Mouse (Mus musculus): Measurements from ENCODE around the gene Cdh12. TPM values are rescaled to one million over a fixed set of nuclear protein-coding genes. Genes with fewer than 3 reads are reported as not detected.

The Cdh12 gene
- polyA plus RNA-seq, 1 experiment: not detected

GRCm38 (mm10) chr15:20893471-20893870 lies 444.4 kb downstream of the Cdh12 start:
- TF ChIP-seq POLR2A (IDR thresholded peaks at IDR 0.05; ENCODE audit: control insufficient read depth, extremely low read depth, insufficient read depth, low read length, poor library complexity) (no peak), CTCF (IDR thresholded peaks at IDR 0.05; ENCODE audit: borderline replicate concordance, control insufficient read depth, extremely low read depth, insufficient read depth, low read length, poor library complexity) (no peak)
- Histone ChIP-seq H3K27me3 (ENCODE audit: control insufficient read depth, insufficient read depth, low read length) (no peaks in the 10 kb centered on the region), H3K4me1 (replicated peaks; ENCODE audit: control insufficient read depth, insufficient read depth, low read length) (no peaks in the 10 kb centered on the region), H3K27ac (ENCODE audit: control insufficient read depth, insufficient read depth, low read length) (no peak overlapping the region), H3K4me3 (ENCODE audit: control insufficient read depth, insufficient read depth, low read length) (no peak overlapping the region), H3K36me3 (ENCODE audit: control insufficient read depth, insufficient read depth, low read length) (no peaks in the 10 kb centered on the region)
- WGBS: 84% methylated on average over 3 of the region's 3 CpGs
- no peak for DNase-seq

DNA sequence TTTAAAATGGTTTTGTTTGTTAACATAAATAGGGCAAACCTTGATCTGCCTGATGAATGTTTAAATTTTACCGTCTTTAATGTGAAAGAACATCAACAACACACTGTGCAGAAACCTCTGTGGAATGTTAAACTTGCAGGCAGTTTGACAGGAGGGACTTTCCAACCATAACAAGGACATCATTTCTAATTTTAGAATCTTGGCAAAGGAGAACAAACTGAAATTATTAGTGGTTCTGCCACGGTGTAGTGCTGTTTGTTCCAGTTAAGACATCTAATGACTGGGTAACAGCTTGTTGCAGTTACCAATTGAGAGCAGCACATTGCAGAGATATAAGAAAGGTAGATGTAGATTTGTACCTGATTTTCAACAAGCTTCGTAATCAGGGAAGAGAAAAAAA lies 453.5 kb downstream of the Cdh12 start:
- H3K4me3 ChIP-seq (ENCODE audit: control insufficient read depth, insufficient read depth, low read length): no peak overlapping the region
- TF ChIP-seq CTCF (IDR thresholded peaks at IDR 0.05; ENCODE audit: borderline replicate concordance, control insufficient read depth, extremely low read depth, insufficient read depth, low read length, poor library complexity) (no peak), POLR2A (IDR thresholded peaks at IDR 0.05; ENCODE audit: control insufficient read depth, extremely low read depth, insufficient read depth, low read length, poor library complexity) (no peak)
- H3K27ac ChIP-seq (ENCODE audit: control insufficient read depth, insufficient read depth, low read length): no peak overlapping the region
- DNase-seq: no peak
- H3K4me1 ChIP-seq (replicated peaks; ENCODE audit: control insufficient read depth, insufficient read depth, low read length): no peaks in the 10 kb centered on the region
- 70% methylated on average over 3 of the region's 3 CpGs for WGBS
- no peaks in the 10 kb centered on the region for H3K36me3 ChIP-seq (ENCODE audit: control insufficient read depth, insufficient read depth, low read length)
- H3K27me3 ChIP-seq (ENCODE audit: control insufficient read depth, insufficient read depth, low read length): no peaks in the 10 kb centered on the region

DNA sequence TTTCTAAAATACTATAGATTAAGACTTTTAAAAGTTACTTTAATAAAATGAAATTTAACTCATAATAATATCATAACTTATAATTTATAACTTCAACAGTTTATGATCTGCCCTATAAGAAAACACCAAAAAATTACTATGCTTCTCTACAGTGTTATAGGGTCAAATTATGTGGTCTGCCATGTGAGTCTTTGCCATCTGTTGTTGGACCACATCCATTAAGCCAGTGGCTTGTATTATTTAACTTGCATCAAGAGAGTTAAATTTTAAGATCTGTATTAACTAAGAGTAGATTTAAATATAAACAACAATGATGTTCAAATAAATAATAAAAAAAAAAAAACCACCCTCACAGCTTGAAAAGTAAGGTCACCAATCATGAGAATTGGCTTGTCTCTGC lies 479.2 kb downstream of the Cdh12 start:
- TF ChIP-seq POLR2A (IDR thresholded peaks at IDR 0.05; ENCODE audit: control insufficient read depth, extremely low read depth, insufficient read depth, low read length, poor library complexity) (no peak), CTCF (IDR thresholded peaks at IDR 0.05; ENCODE audit: borderline replicate concordance, control insufficient read depth, extremely low read depth, insufficient read depth, low read length, poor library complexity) (no peak)
- Histone ChIP-seq H3K4me3 (ENCODE audit: control insufficient read depth, insufficient read depth, low read length) (no peak overlapping the region), H3K4me1 (replicated peaks; ENCODE audit: control insufficient read depth, insufficient read depth, low read length) (no peaks in the 10 kb centered on the region), H3K27ac (ENCODE audit: control insufficient read depth, insufficient read depth, low read length) (no peak overlapping the region), H3K27me3 (ENCODE audit: control insufficient read depth, insufficient read depth, low read length) (no peaks in the 10 kb centered on the region), H3K36me3 (ENCODE audit: control insufficient read depth, insufficient read depth, low read length) (no peaks in the 10 kb centered on the region)
- no peak for DNase-seq

DNA sequence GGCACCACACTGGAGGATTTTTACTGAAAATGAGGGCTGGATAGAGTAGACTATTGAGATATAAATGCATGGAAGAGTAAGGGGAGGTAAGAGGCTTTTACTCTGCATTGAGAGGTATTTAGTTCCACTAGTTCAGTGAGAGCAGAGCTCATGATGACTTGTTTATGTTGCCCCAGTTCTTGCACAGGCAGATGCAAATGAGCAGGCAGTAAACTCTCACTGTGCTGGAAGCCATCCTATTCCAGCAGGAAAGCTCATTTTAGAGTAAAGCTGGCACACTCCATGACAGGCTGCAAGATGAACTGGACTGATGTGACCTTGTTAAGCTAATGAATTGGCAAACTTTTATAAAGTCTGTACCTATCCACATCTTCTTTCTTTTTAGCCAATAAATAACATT lies 494.9 kb downstream of the Cdh12 start:
- no peaks in the 10 kb centered on the region for H3K36me3 ChIP-seq (ENCODE audit: control insufficient read depth, insufficient read depth, low read length)
- H3K27ac ChIP-seq (ENCODE audit: control insufficient read depth, insufficient read depth, low read length): no peak overlapping the region
- no peak overlapping the region for H3K4me3 ChIP-seq (ENCODE audit: control insufficient read depth, insufficient read depth, low read length)
- DNase-seq: no peak
- TF ChIP-seq POLR2A (IDR thresholded peaks at IDR 0.05; ENCODE audit: control insufficient read depth, extremely low read depth, insufficient read depth, low read length, poor library complexity) (no peak), CTCF (IDR thresholded peaks at IDR 0.05; ENCODE audit: borderline replicate concordance, control insufficient read depth, extremely low read depth, insufficient read depth, low read length, poor library complexity) (no peak)
- no peaks in the 10 kb centered on the region for H3K4me1 ChIP-seq (replicated peaks; ENCODE audit: control insufficient read depth, insufficient read depth, low read length)
- H3K27me3 ChIP-seq (ENCODE audit: control insufficient read depth, insufficient read depth, low read length): no peaks in the 10 kb centered on the region

- 84% methylated on average over 2 of the region's 2 CpGs for WGBS
- TF ChIP-seq CTCF (IDR thresholded peaks at IDR 0.05; ENCODE audit: borderline replicate concordance, control insufficient read depth, extremely low read depth, insufficient read depth, low read length, poor library complexity): no peak
- TF ChIP-seq POLR2A (IDR thresholded peaks at IDR 0.05; ENCODE audit: control insufficient read depth, extremely low read depth, insufficient read depth, low read length, poor library complexity): no peak
- DNase-seq: no peak
- no peak overlapping the region for H3K27ac ChIP-seq (ENCODE audit: control insufficient read depth, insufficient read depth, low read length)
- no peak overlapping the region for H3K4me3 ChIP-seq (ENCODE audit: control insufficient read depth, insufficient read depth, low read length)
- H3K4me1 ChIP-seq (replicated peaks; ENCODE audit: control insufficient read depth, insufficient read depth, low read length): no peaks in the 10 kb centered on the region
- H3K36me3 ChIP-seq (ENCODE audit: control insufficient read depth, insufficient read depth, low read length): no peaks in the 10 kb centered on the region
- H3K27me3 ChIP-seq (ENCODE audit: control insufficient read depth, insufficient read depth, low read length): no peaks in the 10 kb centered on the region
These were observed 518.4 kb downstream of the Cdh12 start for GRCm38 (mm10) chr15:20967463-20967862.

GRCm38 (mm10) chr15:20971041-20971440 lies 522.0 kb downstream of the Cdh12 start:
- TF ChIP-seq POLR2A (IDR thresholded peaks at IDR 0.05; ENCODE audit: control insufficient read depth, extremely low read depth, insufficient read depth, low read length, poor library complexity) (no peak), CTCF (IDR thresholded peaks at IDR 0.05; ENCODE audit: borderline replicate concordance, control insufficient read depth, extremely low read depth, insufficient read depth, low read length, poor library complexity) (no peak)
- no peaks in the 10 kb centered on the region for H3K27me3 ChIP-seq (ENCODE audit: control insufficient read depth, insufficient read depth, low read length)
- H3K4me3 ChIP-seq (ENCODE audit: control insufficient read depth, insufficient read depth, low read length): no peak overlapping the region
- H3K27ac ChIP-seq (ENCODE audit: control insufficient read depth, insufficient read depth, low read length): no peak overlapping the region
- 94% methylated on average over 2 of the region's 2 CpGs for WGBS
- no peaks in the 10 kb centered on the region for H3K4me1 ChIP-seq (replicated peaks; ENCODE audit: control insufficient read depth, insufficient read depth, low read length)
- no peaks in the 10 kb centered on the region for H3K36me3 ChIP-seq (ENCODE audit: control insufficient read depth, insufficient read depth, low read length)
- no peak for DNase-seq

- no peaks in the 10 kb centered on the region for H3K4me1 ChIP-seq (replicated peaks; ENCODE audit: control insufficient read depth, insufficient read depth, low read length)
- TF ChIP-seq CTCF (IDR thresholded peaks at IDR 0.05; ENCODE audit: borderline replicate concordance, control insufficient read depth, extremely low read depth, insufficient read depth, low read length, poor library complexity): no peak
- DNase-seq: no peak
- no peaks in the 10 kb centered on the region for H3K27me3 ChIP-seq (ENCODE audit: control insufficient read depth, insufficient read depth, low read length)
- no peak overlapping the region for H3K4me3 ChIP-seq (ENCODE audit: control insufficient read depth, insufficient read depth, low read length)
- H3K36me3 ChIP-seq (ENCODE audit: control insufficient read depth, insufficient read depth, low read length): no peaks in the 10 kb centered on the region
- H3K27ac ChIP-seq (ENCODE audit: control insufficient read depth, insufficient read depth, low read length): no peak overlapping the region
- 80% methylated on average over 4 of the region's 4 CpGs for whole genome bisulfite sequencing
These were observed 551.5 kb downstream of the Cdh12 start for GRCm38 (mm10) chr15:21000541-21000940.

All from thymus, adult 2 months (tissue).